Mouse (Mus musculus) mature B cell (primary cell): ENCODE measurements around the gene Tectb.

Source experiments
- in situ Hi-C: fragments of 300-500 bp; cut with MboI; formaldehyde crosslinking; loops from 2 replicates; pipeline ENCODE4 v1.14.3; 2019

The Tectb gene

GRCm38 (mm10) chr19:55209084-55209483 lies 28.6 kb downstream of the Tectb start:
- in situ Hi-C loops: no loop called here

GRCm38 (mm10) chr19:55211698-55212097 lies 31.2 kb downstream of the Tectb start:
- in situ Hi-C loops: no loop called here

GRCm38 (mm10) chr19:55213617-55214340 lies 33.2 kb downstream of the Tectb start:
- in situ Hi-C loops: no loop called here

- in situ Hi-C loops: no loop called here
Observed at GRCm38 (mm10) chr19:55216876-55217275, 36.3 kb downstream of the Tectb start.

- in situ Hi-C loops: no loop called here
Observed at GRCm38 (mm10) chr19:55217365-55217764, 36.8 kb downstream of the Tectb start.

GRCm38 (mm10) chr19:55218192-55218739 lies 37.7 kb downstream of the Tectb start:
- in situ Hi-C loops: no loop called here

GRCm38 (mm10) chr19:55218741-55219221 lies 38.2 kb downstream of the Tectb start:
- in situ Hi-C loops: no loop called here

GRCm38 (mm10) chr19:55219359-55219758 lies 38.8 kb downstream of the Tectb start:
- in situ Hi-C loops: no loop called here

GRCm38 (mm10) chr19:55221208-55221607 lies 40.7 kb downstream of the Tectb start:
- in situ Hi-C loops: no loop called here

- in situ Hi-C loops: no loop called here
Observed at GRCm38 (mm10) chr19:55222268-55222667, 41.7 kb downstream of the Tectb start.

- in situ Hi-C loops: no loop called here
Observed at GRCm38 (mm10) chr19:55226621-55227020, 46.1 kb downstream of the Tectb start.

GRCm38 (mm10) chr19:55227135-55227534 lies 46.6 kb downstream of the Tectb start:
- in situ Hi-C loops: no loop called here

GRCm38 (mm10) chr19:55231081-55231480 lies 50.5 kb downstream of the Tectb start:
- in situ Hi-C loops: no loop called here

GRCm38 (mm10) chr19:55232136-55232535 lies 51.6 kb downstream of the Tectb start:
- in situ Hi-C loops: no loop called here

- in situ Hi-C loops: no loop called here
Observed at GRCm38 (mm10) chr19:55236026-55236425, 55.5 kb downstream of the Tectb start.

- in situ Hi-C loops: no loop called here
Observed at GRCm38 (mm10) chr19:55236564-55236963, 56.0 kb downstream of the Tectb start.

GRCm38 (mm10) chr19:55239766-55240426 lies 59.4 kb downstream of the Tectb start:
- in situ Hi-C loops: no loop called here

- in situ Hi-C loops: no loop called here
Observed at GRCm38 (mm10) chr19:55241186-55241645, 60.7 kb downstream of the Tectb start, which contains the start of gene Gucy2g. Gene Gucy2g, minus strand, starts transcription at chr19:55241236.

GRCm38 (mm10) chr19:55244791-55245231 lies 64.3 kb downstream of the Tectb start:
- in situ Hi-C loops: no loop called here
